Mouse (Mus musculus): ENCODE results near the gene Peli1.
"Not testable (repeated sequence)": the region's sequence is repeated elsewhere in the genome, so short reads cannot be mapped to it uniquely, and the experiment has no call there.

The Peli1 gene

GRCm38 (mm10) chr11:21172281-21172680 is 81.2 kb downstream of the Peli1 start:
- in situ Hi-C loops (cut with MboI; ENCODE audit: low pct_unique_long_range_greater_than_20kb in 1 of 2, low sequenced_read_pairs in 2 of 2, unreplicated experiment in 1 of 2) = loop anchor here in 1 of 2 experiments (10.0 to 25.0 kb wide), 2 partner anchors 257 to 290 kb away; no protein-coding TSS in a partner anchor

GRCm38 (mm10) chr11:21173926-21174325 is 82.8 kb downstream of the Peli1 start:
- in situ Hi-C loops (cut with MboI; ENCODE audit: low pct_unique_long_range_greater_than_20kb in 1 of 2, low sequenced_read_pairs in 2 of 2, unreplicated experiment in 1 of 2) = loop anchor here in 1 of 2 experiments (10.0 to 25.0 kb wide), 2 partner anchors 259 to 288 kb away; no protein-coding TSS in a partner anchor

GRCm38 (mm10) chr11:21174396-21174795 is 83.3 kb downstream of the Peli1 start:
- in situ Hi-C loops (cut with MboI; ENCODE audit: low pct_unique_long_range_greater_than_20kb in 1 of 2, low sequenced_read_pairs in 2 of 2, unreplicated experiment in 1 of 2) = loop anchor here in 1 of 2 experiments (10.0 to 25.0 kb wide), 2 partner anchors 260 to 288 kb away; no protein-coding TSS in a partner anchor

- in situ Hi-C loops (cut with MboI; ENCODE audit: low pct_unique_long_range_greater_than_20kb in 1 of 2, low sequenced_read_pairs in 2 of 2, unreplicated experiment in 1 of 2) = loop anchor here in 1 of 2 experiments (10.0 kb wide), 1 partner anchor 260 kb away; no protein-coding TSS in a partner anchor
Measured at GRCm38 (mm10) chr11:21175063-21175462, 84.0 kb downstream of the Peli1 start.

GRCm38 (mm10) chr11:21176491-21176890 is 85.4 kb downstream of the Peli1 start:
- in situ Hi-C loops (cut with MboI; ENCODE audit: low pct_unique_long_range_greater_than_20kb in 1 of 2, low sequenced_read_pairs in 2 of 2, unreplicated experiment in 1 of 2) = loop anchor here in 1 of 2 experiments (10.0 kb wide), 1 partner anchor 262 kb away; no protein-coding TSS in a partner anchor

GRCm38 (mm10) chr11:21178343-21178742 is 87.3 kb downstream of the Peli1 start:
- in situ Hi-C loops (cut with MboI; ENCODE audit: low pct_unique_long_range_greater_than_20kb in 1 of 2, low sequenced_read_pairs in 2 of 2, unreplicated experiment in 1 of 2) = loop anchor here in 1 of 2 experiments (10.0 kb wide), 1 partner anchor 264 kb away; no protein-coding TSS in a partner anchor

- in situ Hi-C loops (cut with MboI; ENCODE audit: low pct_unique_long_range_greater_than_20kb in 1 of 2, low sequenced_read_pairs in 2 of 2, unreplicated experiment in 1 of 2) = loop anchor here in 1 of 2 experiments (10.0 kb wide), 1 partner anchor 264 kb away; no protein-coding TSS in a partner anchor
Measured at GRCm38 (mm10) chr11:21178998-21179645, 88.0 kb downstream of the Peli1 start.

- in situ Hi-C loops (cut with MboI; ENCODE audit: low pct_unique_long_range_greater_than_20kb in 1 of 2, low sequenced_read_pairs in 2 of 2, unreplicated experiment in 1 of 2) = loop anchor here in 1 of 2 experiments (10.0 kb wide), 1 partner anchor 265 kb away; no protein-coding TSS in a partner anchor
Measured at GRCm38 (mm10) chr11:21179873-21180272, 88.8 kb downstream of the Peli1 start.

GRCm38 (mm10) chr11:21180650-21181049 is 89.6 kb downstream of the Peli1 start:
- in situ Hi-C loops (cut with MboI; ENCODE audit: low pct_unique_long_range_greater_than_20kb in 1 of 2, low sequenced_read_pairs in 2 of 2, unreplicated experiment in 1 of 2) = no loop called here

GRCm38 (mm10) chr11:21181616-21182015 is 90.5 kb downstream of the Peli1 start:
- in situ Hi-C loops (cut with MboI; ENCODE audit: low pct_unique_long_range_greater_than_20kb in 1 of 2, low sequenced_read_pairs in 2 of 2, unreplicated experiment in 1 of 2) = no loop called here

- in situ Hi-C loops (cut with MboI; ENCODE audit: low pct_unique_long_range_greater_than_20kb in 1 of 2, low sequenced_read_pairs in 2 of 2, unreplicated experiment in 1 of 2) = no loop called here
Measured at GRCm38 (mm10) chr11:21182709-21183108, 91.6 kb downstream of the Peli1 start.

- in situ Hi-C loops (cut with MboI; ENCODE audit: low pct_unique_long_range_greater_than_20kb in 1 of 2, low sequenced_read_pairs in 2 of 2, unreplicated experiment in 1 of 2) = not testable (repeated sequence)
Measured at GRCm38 (mm10) chr11:21191821-21192220, 100.7 kb downstream of the Peli1 start.

GRCm38 (mm10) chr11:21194851-21195250 is 103.8 kb downstream of the Peli1 start:
- in situ Hi-C loops (cut with MboI; ENCODE audit: low pct_unique_long_range_greater_than_20kb in 1 of 2, low sequenced_read_pairs in 2 of 2, unreplicated experiment in 1 of 2) = no loop called here

Data from mouse embryonic stem cell (cell line).